Mouse (Mus musculus) embryonic facial prominence, embryonic 12.5 days (tissue): Measurements from ENCODE around the gene Ttc33. TPM values are rescaled to one million over a fixed set of nuclear protein-coding genes. Genes with fewer than 3 reads are reported as not detected.

Source experiments
- ATAC-seq: fragments of 200-750 bp; cut with Nextera tagmentation; 2 replicates; pipeline ENCODE4 v1.8.0; 2017; ENCODE audit not compliant: insufficient number of reproducible peaks, insufficient read depth, low FRiP score, low TSS enrichment
- H3K27ac ChIP-seq: fragments of 300-500 bp; sonication (generic); 2 replicates; pipeline ENCODE4 v1.5.1; 2016; ENCODE audit warnings: mild to moderate bottlenecking
- H3K27me3 ChIP-seq: fragments of 300-500 bp; sonication (generic); 2 replicates; pipeline ENCODE4 v1.6.1; 2016; ENCODE audit warnings: mild to moderate bottlenecking, moderate library complexity
- H3K36me3 ChIP-seq: fragments of 300-500 bp; sonication (generic); 2 replicates; pipeline ENCODE4 v1.6.1; 2016; ENCODE audit warnings: mild to moderate bottlenecking
- H3K4me1 ChIP-seq: fragments of 300-500 bp; sonication (generic); 2 replicates; pipeline ENCODE4 v1.6.1; 2016
- H3K4me2 ChIP-seq: fragments of 300-500 bp; sonication (generic); replicated peaks from 2 replicates; pipeline ENCODE4 v1.6.1; 2016; ENCODE audit warnings: mild to moderate bottlenecking, moderate library complexity
- H3K4me3 ChIP-seq: fragments of 300-500 bp; sonication (generic); 2 replicates; pipeline ENCODE4 v1.5.1; 2016; ENCODE audit warnings: mild to moderate bottlenecking
- H3K9ac ChIP-seq: fragments of 300-500 bp; sonication (generic); 2 replicates; pipeline ENCODE4 v1.6.1; 2016; ENCODE audit warnings: mild to moderate bottlenecking, moderate library complexity
- H3K9me3 ChIP-seq: fragments of 300-500 bp; sonication (generic); 2 replicates; pipeline ENCODE4 v1.6.1; 2016; ENCODE audit warnings: mild to moderate bottlenecking, moderate library complexity
- WGBS: fragments of 180-500 bp; shearing (Covaris S2); methylation state at CpG from one replicate; pipeline ENCODE4 v1.1.7; 2016; 5-methylcytosine and 5-hydroxymethylcytosine counted together
- polyA plus RNA-seq: library from polyadenylated mRNA; unstranded; fragments of >200 nt; fragmentation: Nextera tagmentation; extraction: Ambion mirVana; gene quantifications from 2 replicates; pipeline ENCODE4 v1.2.1, GENCODE M21; 2016

Gene Ttc33
- polyA plus RNA-seq, 1 experiment from 2014 or later: 42.6 TPM

DNA sequence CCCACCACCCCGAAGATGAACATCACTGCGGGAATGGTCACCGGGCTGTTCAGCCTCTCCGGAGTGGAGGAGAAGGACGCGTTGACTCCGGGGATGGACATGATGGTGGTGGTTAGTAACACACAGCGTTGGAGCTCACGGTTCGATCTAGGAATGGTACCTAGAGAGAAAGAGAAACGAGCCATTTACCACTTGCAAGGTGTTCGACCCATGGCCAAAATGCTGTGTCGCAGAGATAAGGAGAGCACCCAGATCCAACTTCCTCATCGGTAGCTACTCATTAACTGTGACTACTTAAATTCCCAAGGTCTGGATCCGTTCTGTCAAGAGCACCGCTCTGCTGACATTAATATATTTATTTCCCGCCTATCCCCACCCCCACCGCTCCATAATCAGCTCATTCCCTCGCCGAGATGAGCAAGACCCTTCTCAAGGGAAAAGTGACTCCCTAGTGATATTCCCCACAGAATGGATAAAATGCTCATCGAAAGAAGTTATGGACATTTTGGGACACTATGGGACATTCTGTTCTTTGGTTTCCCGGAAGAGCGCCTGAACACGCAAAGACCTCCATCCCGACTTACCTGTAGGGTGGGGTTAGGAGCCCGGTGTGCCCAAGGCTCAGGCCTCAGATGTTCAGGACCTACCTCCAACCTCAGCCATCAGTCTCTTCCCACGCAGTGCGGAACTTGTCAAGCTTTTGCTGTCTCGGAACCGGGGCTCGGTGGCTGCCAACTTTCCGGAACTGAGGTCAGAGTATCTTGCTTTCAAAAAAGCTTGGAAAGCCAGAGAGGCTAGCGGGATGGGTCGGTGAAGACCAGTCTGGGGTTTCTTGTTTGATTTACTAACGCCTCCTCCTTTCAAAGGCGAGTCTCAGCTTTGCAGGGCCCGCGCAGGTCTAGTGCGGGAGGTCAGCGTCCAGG, 58.0 kb downstream of the Ttc33 start:
- no peak for ATAC-seq
- peak overlapping the region; percentile 99 for H3K4me2 ChIP-seq
- H3K9ac ChIP-seq: no peak overlapping the region; the same call in none of the 2 replicates
- no peaks in the 10 kb centered on the region for H3K36me3 ChIP-seq
- WGBS: 6% methylated on average over 40 of the region's 40 CpGs
- no peaks in the 10 kb centered on the region for H3K9me3 ChIP-seq
- H3K27me3 ChIP-seq: peaks cover 33% of the 10 kb centered on the region
- H3K4me3 ChIP-seq: peak overlapping the region; percentile 61
- peaks cover 18% of the 10 kb centered on the region for H3K4me1 ChIP-seq
- H3K27ac ChIP-seq: no peak overlapping the region

- H3K9ac ChIP-seq: peak within 1 kb of the TSS; percentile 8
- 1% methylated on average over 61 of the region's 61 CpGs for WGBS
- H3K4me3 ChIP-seq: peak within 1 kb of the TSS; percentile 61
- H3K27ac ChIP-seq: no peak within 1 kb of the TSS
- H3K4me2 ChIP-seq: peak within 1 kb of the TSS; percentile 99
- ATAC-seq: peak; percentile 93
- peaks cover 18% of the 10 kb centered on the region for H3K4me1 ChIP-seq
- no peaks in the 10 kb centered on the region for H3K9me3 ChIP-seq
- no peaks in the 10 kb centered on the region for H3K36me3 ChIP-seq
- peaks cover 33% of the 10 kb centered on the region for H3K27me3 ChIP-seq
Measured at GRCm38 (mm10) chr15:5243959-5244905, 58.9 kb downstream of the Ttc33 start, which contains the start of gene Ptger4. Gene Ptger4, minus strand, starts transcription at chr15:5244187.

- WGBS: 81% methylated on average over 4 of the region's 4 CpGs
- H3K4me3 ChIP-seq: no peak overlapping the region
- H3K36me3 ChIP-seq: no peaks in the 10 kb centered on the region
- H3K9ac ChIP-seq: no peak overlapping the region
- H3K27ac ChIP-seq: no peak overlapping the region
- H3K4me2 ChIP-seq: no peak overlapping the region
- ATAC-seq: no peak
- H3K27me3 ChIP-seq: no peaks in the 10 kb centered on the region
- no peaks in the 10 kb centered on the region for H3K4me1 ChIP-seq
- no peaks in the 10 kb centered on the region for H3K9me3 ChIP-seq
Measured at GRCm38 (mm10) chr15:5250182-5250581, 64.9 kb downstream of the Ttc33 start.

GRCm38 (mm10) chr15:5260183-5260582, 74.9 kb downstream of the Ttc33 start:
- no peaks in the 10 kb centered on the region for H3K36me3 ChIP-seq
- 50% methylated on average over 5 of the region's 5 CpGs for WGBS
- H3K4me1 ChIP-seq: no peaks in the 10 kb centered on the region
- H3K27me3 ChIP-seq: no peaks in the 10 kb centered on the region
- no peak for ATAC-seq
- no peak overlapping the region for H3K4me3 ChIP-seq
- H3K9ac ChIP-seq: no peak overlapping the region
- no peak overlapping the region for H3K4me2 ChIP-seq
- H3K9me3 ChIP-seq: no peaks in the 10 kb centered on the region
- no peak overlapping the region for H3K27ac ChIP-seq

- Histone ChIP-seq H3K9me3 (no peaks in the 10 kb centered on the region), H3K9ac (no peak overlapping the region), H3K36me3 (no peaks in the 10 kb centered on the region), H3K27ac (no peak overlapping the region), H3K27me3 (no peaks in the 10 kb centered on the region), H3K4me3 (no peak overlapping the region), H3K4me2 (no peak overlapping the region), H3K4me1 (no peaks in the 10 kb centered on the region)
- 83% methylated on average over 3 of the region's 3 CpGs for WGBS
- ATAC-seq: no peak
Measured at GRCm38 (mm10) chr15:5261004-5261403, 75.7 kb downstream of the Ttc33 start.

DNA sequence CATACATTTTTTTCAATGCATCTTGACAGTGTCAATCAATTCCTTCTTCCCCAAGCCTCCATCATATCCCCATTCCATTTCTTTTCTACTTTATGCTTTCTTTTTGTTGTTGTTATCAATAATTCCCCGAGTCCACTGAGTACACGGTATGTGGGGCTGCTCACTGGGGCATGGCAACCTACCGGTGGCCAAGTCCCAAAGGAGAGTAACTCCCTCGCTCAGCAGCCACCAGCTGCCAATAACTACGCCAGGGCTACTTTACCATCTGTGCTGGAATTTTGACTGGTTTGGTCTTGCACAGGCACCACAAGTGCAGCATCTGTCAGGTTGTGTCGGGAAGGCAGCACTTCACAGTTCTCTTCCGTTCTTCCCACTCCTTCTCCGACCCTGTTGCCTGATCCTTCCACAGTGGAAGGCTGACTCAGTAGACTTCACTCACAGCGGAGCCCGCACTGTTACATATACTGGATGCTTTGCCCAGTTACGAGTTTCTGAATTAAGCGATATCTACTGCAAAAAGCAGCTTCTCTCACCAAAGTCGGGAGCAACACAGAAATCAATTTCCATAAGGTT, 76.9 kb downstream of the Ttc33 start:
- no peak overlapping the region for H3K4me3 ChIP-seq
- no peaks in the 10 kb centered on the region for H3K9me3 ChIP-seq
- no peaks in the 10 kb centered on the region for H3K4me1 ChIP-seq
- WGBS: 91% methylated on average over 13 of the region's 13 CpGs
- H3K27me3 ChIP-seq: no peaks in the 10 kb centered on the region
- no peak overlapping the region for H3K9ac ChIP-seq
- H3K27ac ChIP-seq: no peak overlapping the region
- no peak overlapping the region for H3K4me2 ChIP-seq
- ATAC-seq: no peak
- no peaks in the 10 kb centered on the region for H3K36me3 ChIP-seq

DNA sequence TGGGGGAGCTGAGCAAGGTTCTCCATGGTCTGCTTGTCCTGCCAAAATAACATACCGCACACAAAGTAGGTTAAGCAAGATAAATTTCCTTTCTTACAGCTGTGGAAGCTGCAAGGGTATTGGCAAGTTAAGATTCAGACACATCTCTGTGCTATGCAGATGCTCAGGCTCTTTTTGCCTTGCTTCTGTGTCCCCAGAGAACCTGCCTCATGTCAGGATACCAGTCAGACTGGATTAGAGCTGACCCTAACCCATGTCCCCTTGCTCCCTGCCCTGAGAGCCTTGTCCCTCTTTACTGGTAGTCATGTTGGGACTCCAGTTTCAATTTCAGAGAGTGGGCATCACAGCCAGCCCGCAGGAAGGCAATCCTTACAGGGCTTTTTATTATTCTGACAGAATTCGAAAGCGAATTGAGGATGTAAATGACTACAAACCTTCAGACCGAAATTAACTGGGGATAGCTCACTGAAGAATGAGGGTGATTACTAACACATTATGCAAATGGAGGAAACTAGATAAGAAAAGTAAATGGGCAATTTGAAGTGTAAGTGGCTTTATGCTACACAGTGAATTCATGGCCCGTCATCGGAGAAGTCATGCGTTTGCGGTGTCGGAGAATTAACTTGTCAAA, 77.7 kb downstream of the Ttc33 start:
- no peak overlapping the region for H3K4me3 ChIP-seq
- no peak overlapping the region for H3K9ac ChIP-seq
- H3K4me1 ChIP-seq: no peaks in the 10 kb centered on the region
- no peak overlapping the region for H3K27ac ChIP-seq
- H3K4me2 ChIP-seq: no peak overlapping the region
- no peaks in the 10 kb centered on the region for H3K9me3 ChIP-seq
- no peak for ATAC-seq
- 81% methylated on average over 10 of the region's 10 CpGs for WGBS
- no peaks in the 10 kb centered on the region for H3K36me3 ChIP-seq
- H3K27me3 ChIP-seq: no peaks in the 10 kb centered on the region

GRCm38 (mm10) chr15:5266095-5266494, 80.8 kb downstream of the Ttc33 start:
- Histone ChIP-seq H3K4me2 (no peak overlapping the region), H3K36me3 (no peaks in the 10 kb centered on the region), H3K27ac (no peak overlapping the region), H3K9ac (no peak overlapping the region), H3K4me3 (no peak overlapping the region), H3K4me1 (no peaks in the 10 kb centered on the region), H3K27me3 (no peaks in the 10 kb centered on the region), H3K9me3 (no peaks in the 10 kb centered on the region)
- 80% methylated on average over 3 of the region's 3 CpGs for WGBS
- ATAC-seq: no peak

Other genes starting within 250 kb of the Ttc33 start
- gene C7, start 121.8 kb upstream of the Ttc33 start, polyA plus RNA-seq: 0.19 TPM in 1 of 2 replicates, not detected in the other
- gene Card6, start 77.0 kb upstream of the Ttc33 start, polyA plus RNA-seq: 0.94 and 1.0 TPM in 2 replicates
- gene Rpl37, start 68.9 kb upstream of the Ttc33 start, polyA plus RNA-seq: 537 and 548 TPM in 2 replicates
- gene Prkaa1, start 41.7 kb upstream of the Ttc33 start, polyA plus RNA-seq: 17.2 and 17.8 TPM in 2 replicates
- 3.7 and 4.0 TPM in 2 replicates for gene Ptger4, start 58.7 kb downstream of the Ttc33 start, polyA plus RNA-seq